Mouse (Mus musculus): Measurements from ENCODE around the gene Lama5.
"Not testable (repeated sequence)": the region's sequence is repeated elsewhere in the genome, so short reads cannot be mapped to it uniquely, and the experiment has no call there.

Lama5 gene

GRCm38 (mm10) chr2:180225762-180226378, at the start of gene Lama5:
Lama5 (minus strand) TSS chr2:180225859.
- peak; percentile 74 to 83 for DNase-seq (ENCODE audit: low spot score in 2 of 2)

- DNase-seq (ENCODE audit: low spot score in 2 of 2) = no peak
Measured at GRCm38 (mm10) chr2:180274523-180274922, 48.9 kb upstream of the Lama5 start.

- DNase-seq (ENCODE audit: low spot score in 2 of 2) = peak; percentile 89 to 93
Measured at GRCm38 (mm10) chr2:180273394-180274244, 48.0 kb upstream of the Lama5 start, which contains the start of gene Cables2. Cables2 (minus strand) TSS chr2:180273496.

- DNase-seq (ENCODE audit: low spot score in 2 of 2) = peak in 1 of 2 experiments; percentile 59
Measured at GRCm38 (mm10) chr2:180272884-180273321, 47.2 kb upstream of the Lama5 start.

GRCm38 (mm10) chr2:180271804-180272395, 46.2 kb upstream of the Lama5 start:
- no peak for DNase-seq (ENCODE audit: low spot score in 2 of 2)

- no peak for DNase-seq (ENCODE audit: low spot score in 2 of 2)
Measured at GRCm38 (mm10) chr2:180270537-180271255, 45.0 kb upstream of the Lama5 start.

GRCm38 (mm10) chr2:180269329-180269728, 43.7 kb upstream of the Lama5 start:
- DNase-seq (ENCODE audit: low spot score in 2 of 2) = no peak

- no peak for DNase-seq (ENCODE audit: low spot score in 2 of 2)
Measured at GRCm38 (mm10) chr2:180267955-180268354, 42.3 kb upstream of the Lama5 start.

- DNase-seq (ENCODE audit: low spot score in 2 of 2) = no peak
Measured at GRCm38 (mm10) chr2:180262891-180263290, 37.2 kb upstream of the Lama5 start.

GRCm38 (mm10) chr2:180262441-180262840, 36.8 kb upstream of the Lama5 start:
- no peak for DNase-seq (ENCODE audit: low spot score in 2 of 2)

- no peak for DNase-seq (ENCODE audit: low spot score in 2 of 2)
Measured at GRCm38 (mm10) chr2:180261901-180262300, 36.2 kb upstream of the Lama5 start.

- DNase-seq (ENCODE audit: low spot score in 2 of 2) = no peak
Measured at GRCm38 (mm10) chr2:180260610-180261480, 35.2 kb upstream of the Lama5 start.

GRCm38 (mm10) chr2:180259826-180260609, 34.4 kb upstream of the Lama5 start:
- DNase-seq (ENCODE audit: low spot score in 2 of 2) = not testable (repeated sequence)

GRCm38 (mm10) chr2:180258951-180259484, 33.4 kb upstream of the Lama5 start:
- not testable (repeated sequence) for DNase-seq (ENCODE audit: low spot score in 2 of 2)

- no peak for DNase-seq (ENCODE audit: low spot score in 2 of 2)
Measured at GRCm38 (mm10) chr2:180257963-180258865, 32.6 kb upstream of the Lama5 start.

GRCm38 (mm10) chr2:180257001-180257521, 31.4 kb upstream of the Lama5 start, which contains the start of gene Rps21:
Rps21 (plus strand) TSS chr2:180257377.
- peak; percentile 97 to 98 for DNase-seq (ENCODE audit: low spot score in 2 of 2)

GRCm38 (mm10) chr2:180256296-180257000, 30.8 kb upstream of the Lama5 start:
- no peak for DNase-seq (ENCODE audit: low spot score in 2 of 2)

- DNase-seq (ENCODE audit: low spot score in 2 of 2) = no peak
Measured at GRCm38 (mm10) chr2:180255701-180256100, 30.0 kb upstream of the Lama5 start.

Data from urinary bladder, postnatal 4 days (tissue).